Mouse (Mus musculus): ENCODE data around the gene Pde6h. TPM values are rescaled to one million over a fixed set of nuclear protein-coding genes. Genes with fewer than 3 reads are reported as not detected.
"Not testable (repeated sequence)": the region's sequence is repeated elsewhere in the genome, so short reads cannot be mapped to it uniquely, and the experiment has no call there.

The Pde6h gene
- polyA plus RNA-seq, 1 experiment from 2014 or later: not detected

DNA sequence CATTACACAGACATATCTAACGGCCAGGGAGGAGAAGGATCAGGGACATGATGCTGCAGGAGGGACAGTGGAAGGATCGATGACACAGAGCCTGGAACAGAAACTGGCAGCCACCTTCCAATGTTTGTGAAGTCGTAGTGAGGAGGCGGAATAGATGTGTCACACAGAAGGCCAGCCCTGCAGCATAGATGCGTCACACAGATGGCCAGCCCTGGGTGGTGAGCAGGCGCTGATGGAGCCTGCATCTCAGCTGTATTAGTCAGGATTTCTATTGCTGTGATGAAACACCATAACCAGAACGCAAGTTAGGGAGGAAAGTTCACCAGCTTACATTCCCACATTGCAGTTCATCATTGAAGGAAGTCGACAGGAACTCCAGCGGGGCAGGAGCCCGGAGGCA is 42.3 kb downstream of the Pde6h start:
- ATAC-seq (replicated peaks; ENCODE audit: low FRiP score) (no peak), DNase-seq (ENCODE audit: low spot score) (no peak)
- Histone ChIP-seq H3K4me1 (replicated peaks; ENCODE audit: control insufficient read depth, insufficient read depth, low read length) (no peaks in the 10 kb centered on the region), H3K36me3 (ENCODE audit: control insufficient read depth, insufficient read depth, low read length) (no peaks in the 10 kb centered on the region), H3K9ac (ENCODE audit: low read depth, low read length) (no peak overlapping the region), H3K4me2 (no peak overlapping the region), H3K27ac (ENCODE audit: low read depth, low read length) (no peak overlapping the region), H3K9me3 (ENCODE audit: control insufficient read depth, low read length) (no peaks in the 10 kb centered on the region), H3K4me3 (ENCODE audit: low read depth, low read length) (no peak overlapping the region), H3K27me3 (replicated peaks; ENCODE audit: control insufficient read depth, insufficient read depth, low read length) (no peaks in the 10 kb centered on the region)
- WGBS: 78% methylated on average over 10 of the region's 10 CpGs

DNA sequence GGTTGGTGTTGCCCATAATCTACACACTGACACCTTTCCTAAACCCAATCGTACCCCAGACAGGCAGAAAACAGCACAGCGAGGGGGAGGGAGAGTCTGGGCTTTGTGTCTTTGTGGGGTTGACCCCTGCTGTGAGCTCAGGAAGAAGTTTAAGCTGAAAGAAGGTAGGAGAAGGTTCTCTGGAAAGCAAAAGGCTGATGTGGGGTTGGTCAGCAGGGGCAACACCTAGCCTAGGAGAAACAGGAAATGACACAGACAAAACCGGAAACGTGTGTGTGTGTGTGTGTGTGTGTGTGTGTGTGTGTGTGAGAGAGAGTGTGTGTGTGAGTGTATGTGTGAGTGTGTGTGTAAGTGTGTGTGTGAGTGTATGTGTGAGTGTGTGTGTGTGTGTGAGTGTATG is 43.8 kb downstream of the Pde6h start:
- ATAC-seq (replicated peaks; ENCODE audit: low FRiP score) (no peak), DNase-seq (ENCODE audit: low spot score) (no peak)
- no peak overlapping the region for H3K4me2 ChIP-seq
- H3K36me3 ChIP-seq (ENCODE audit: control insufficient read depth, insufficient read depth, low read length): no peaks in the 10 kb centered on the region
- H3K9me3 ChIP-seq (ENCODE audit: control insufficient read depth, low read length): no peaks in the 10 kb centered on the region
- no peaks in the 10 kb centered on the region for H3K27me3 ChIP-seq (replicated peaks; ENCODE audit: control insufficient read depth, insufficient read depth, low read length)
- H3K9ac ChIP-seq (ENCODE audit: low read depth, low read length): no peak overlapping the region
- no peak overlapping the region for H3K4me3 ChIP-seq (ENCODE audit: low read depth, low read length)
- WGBS: 56% methylated on average over 4 of the region's 4 CpGs
- H3K27ac ChIP-seq (ENCODE audit: low read depth, low read length): no peak overlapping the region
- H3K4me1 ChIP-seq (replicated peaks; ENCODE audit: control insufficient read depth, insufficient read depth, low read length): no peaks in the 10 kb centered on the region

DNA sequence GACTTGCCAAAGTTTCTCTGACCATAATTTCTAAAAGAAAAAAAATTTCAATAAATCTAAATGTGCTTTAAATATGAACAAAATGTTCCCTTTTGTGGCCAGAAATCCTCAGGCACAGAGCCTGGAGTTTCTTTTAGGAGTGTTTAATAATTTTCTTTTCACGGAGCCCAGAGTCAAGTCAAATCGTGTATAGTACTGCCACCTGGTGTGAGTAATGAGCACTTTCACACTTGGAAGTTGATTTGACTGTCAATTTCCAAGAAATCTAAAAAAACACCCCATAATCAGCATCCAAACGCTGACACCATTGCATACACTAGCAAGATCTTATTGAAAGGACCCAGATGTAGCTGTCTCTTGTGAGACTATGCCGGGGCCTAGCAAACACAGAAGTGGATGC is 45.2 kb downstream of the Pde6h start:
- not testable (repeated sequence) for DNase-seq (ENCODE audit: low spot score); H3K4me2 ChIP-seq; H3K9me3 ChIP-seq (ENCODE audit: control insufficient read depth, low read length); H3K4me1 ChIP-seq (replicated peaks; ENCODE audit: control insufficient read depth, insufficient read depth, low read length); H3K9ac ChIP-seq (ENCODE audit: low read depth, low read length); ATAC-seq (replicated peaks; ENCODE audit: low FRiP score); H3K36me3 ChIP-seq (ENCODE audit: control insufficient read depth, insufficient read depth, low read length); H3K27me3 ChIP-seq (replicated peaks; ENCODE audit: control insufficient read depth, insufficient read depth, low read length); H3K4me3 ChIP-seq (ENCODE audit: low read depth, low read length); H3K27ac ChIP-seq (ENCODE audit: low read depth, low read length)
- 21% methylated on average over 3 of the region's 4 CpGs for WGBS

DNA sequence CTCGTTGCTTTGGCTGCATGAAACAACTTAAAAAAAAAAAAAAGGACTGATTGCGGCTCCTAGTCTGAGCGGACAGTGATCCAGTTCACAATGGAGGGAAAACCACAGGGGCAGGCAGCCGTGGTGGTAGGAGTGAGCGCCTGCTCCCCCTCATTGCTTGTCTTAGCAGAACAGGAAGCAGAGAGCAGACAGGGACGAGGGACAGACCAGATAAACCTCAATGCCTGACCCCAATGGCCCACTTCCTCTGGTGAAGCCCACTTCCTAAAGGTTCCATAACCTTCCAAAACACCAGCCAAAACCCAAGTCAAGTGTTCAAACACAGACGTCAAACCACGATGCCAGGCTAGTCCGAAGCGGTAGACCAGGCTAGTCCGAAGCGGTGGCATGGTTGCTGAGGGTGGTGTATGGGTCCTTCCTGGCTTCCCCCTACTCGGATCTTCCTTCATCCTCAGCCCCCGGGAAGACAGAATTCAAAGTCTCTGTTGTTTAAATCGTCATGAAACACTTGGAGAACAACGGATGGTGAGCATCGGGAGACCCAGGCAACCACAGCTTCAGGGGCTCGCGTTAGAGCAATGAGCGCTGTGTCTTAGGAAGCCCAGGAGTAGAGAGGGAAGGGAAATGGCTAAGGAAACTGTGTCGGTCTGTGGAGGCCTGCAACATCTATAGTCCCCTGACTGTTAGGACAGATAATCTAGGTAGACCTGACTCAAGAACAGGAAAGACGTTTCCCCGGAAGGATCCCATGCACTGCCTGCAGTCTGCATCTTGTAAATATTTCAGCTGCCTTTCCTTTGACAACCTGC is 55.8 kb downstream of the Pde6h start:
- H3K27ac ChIP-seq (ENCODE audit: low read depth, low read length): peak overlapping the region; percentile 47
- H3K4me3 ChIP-seq (ENCODE audit: low read depth, low read length): peak overlapping the region; percentile 14; the same call in 1 of the 2 replicates
- peak overlapping the region; percentile 53 for H3K4me2 ChIP-seq

DNA sequence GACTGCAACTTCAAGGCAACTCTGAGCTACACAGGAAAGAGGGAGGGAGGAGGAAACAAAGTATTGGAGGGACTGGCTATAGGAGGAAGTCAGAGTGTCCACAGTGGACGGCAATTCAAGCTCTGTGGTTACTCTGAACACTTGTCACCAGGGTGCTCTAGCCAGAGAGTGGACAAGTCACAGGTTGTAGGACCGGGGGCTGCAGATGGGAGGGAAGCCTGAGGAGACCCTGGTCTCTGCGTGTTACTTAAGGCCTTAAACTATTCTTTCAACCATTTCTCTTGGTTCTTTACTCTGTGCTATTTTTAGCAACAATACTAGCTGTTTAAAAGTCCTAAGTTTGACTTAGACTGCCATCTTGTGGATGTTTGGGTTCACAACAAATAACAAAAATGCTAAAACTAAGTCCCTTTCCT is 56.7 kb downstream of the Pde6h start:
- no peaks in the 10 kb centered on the region for H3K27me3 ChIP-seq (replicated peaks; ENCODE audit: control insufficient read depth, insufficient read depth, low read length)
- H3K4me3 ChIP-seq (ENCODE audit: low read depth, low read length): no peak overlapping the region
- peak; percentile 49 for DNase-seq (ENCODE audit: low spot score)
- H3K9ac ChIP-seq (ENCODE audit: low read depth, low read length): 0 out of 2 replicates have a peak overlapping the region, but pooled peaks have one; percentile 31
- peak overlapping the region; percentile 47 for H3K27ac ChIP-seq (ENCODE audit: low read depth, low read length)
- H3K4me1 ChIP-seq (replicated peaks; ENCODE audit: control insufficient read depth, insufficient read depth, low read length): peaks cover 11% of the 10 kb centered on the region
- H3K9me3 ChIP-seq (ENCODE audit: control insufficient read depth, low read length): no peaks in the 10 kb centered on the region
- peak overlapping the region; percentile 53 for H3K4me2 ChIP-seq
- no peaks in the 10 kb centered on the region for H3K36me3 ChIP-seq (ENCODE audit: control insufficient read depth, insufficient read depth, low read length)
- WGBS: 15% methylated on average over 3 of the region's 3 CpGs
- ATAC-seq (replicated peaks; ENCODE audit: low FRiP score): peak; percentile 68

More for the DNA sequence above, 55.8 kb downstream of the Pde6h start:
- Histone ChIP-seq H3K36me3 (ENCODE audit: control insufficient read depth, insufficient read depth, low read length) (no peaks in the 10 kb centered on the region), H3K9me3 (ENCODE audit: control insufficient read depth, low read length) (no peaks in the 10 kb centered on the region), H3K27me3 (replicated peaks; ENCODE audit: control insufficient read depth, insufficient read depth, low read length) (no peaks in the 10 kb centered on the region), H3K9ac (ENCODE audit: low read depth, low read length) (peak overlapping the region; percentile 32; the same call in 1 of the 2 replicates), H3K4me1 (replicated peaks; ENCODE audit: control insufficient read depth, insufficient read depth, low read length) (peaks cover 11% of the 10 kb centered on the region)
- ATAC-seq (replicated peaks; ENCODE audit: low FRiP score) (peak; percentile 71), DNase-seq (ENCODE audit: low spot score) (peak; percentile 46)
- 40% methylated on average over 23 of the region's 23 CpGs for WGBS

DNA sequence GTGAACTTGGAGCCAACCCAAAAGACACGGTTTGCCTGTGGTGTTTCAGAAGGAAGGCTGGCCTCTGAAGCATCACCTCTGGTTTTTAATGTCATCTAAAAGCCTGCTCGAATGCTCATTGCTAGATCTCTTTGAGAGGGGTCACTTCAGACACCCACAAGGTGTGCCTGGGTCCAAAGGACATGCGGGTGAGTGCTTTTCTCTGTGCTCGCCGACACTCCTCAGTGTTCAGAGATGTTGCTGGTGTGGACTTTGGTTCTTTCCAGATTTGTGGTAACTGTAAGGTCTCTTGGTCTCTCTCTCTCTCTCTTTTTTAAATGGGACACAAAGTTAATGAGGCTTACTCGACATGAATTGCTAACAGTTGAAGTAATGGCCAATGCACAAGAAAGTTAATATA is 58.9 kb downstream of the Pde6h start:
- 83% methylated on average over 6 of the region's 6 CpGs for WGBS
- ATAC-seq (replicated peaks; ENCODE audit: low FRiP score) (no peak), DNase-seq (ENCODE audit: low spot score) (no peak)
- Histone ChIP-seq H3K36me3 (ENCODE audit: control insufficient read depth, insufficient read depth, low read length) (no peaks in the 10 kb centered on the region), H3K27me3 (replicated peaks; ENCODE audit: control insufficient read depth, insufficient read depth, low read length) (no peaks in the 10 kb centered on the region), H3K4me2 (no peak overlapping the region), H3K27ac (ENCODE audit: low read depth, low read length) (no peak overlapping the region), H3K4me1 (replicated peaks; ENCODE audit: control insufficient read depth, insufficient read depth, low read length) (peaks cover 11% of the 10 kb centered on the region), H3K9me3 (ENCODE audit: control insufficient read depth, low read length) (no peaks in the 10 kb centered on the region), H3K4me3 (ENCODE audit: low read depth, low read length) (no peak overlapping the region), H3K9ac (ENCODE audit: low read depth, low read length) (no peak overlapping the region)

DNA sequence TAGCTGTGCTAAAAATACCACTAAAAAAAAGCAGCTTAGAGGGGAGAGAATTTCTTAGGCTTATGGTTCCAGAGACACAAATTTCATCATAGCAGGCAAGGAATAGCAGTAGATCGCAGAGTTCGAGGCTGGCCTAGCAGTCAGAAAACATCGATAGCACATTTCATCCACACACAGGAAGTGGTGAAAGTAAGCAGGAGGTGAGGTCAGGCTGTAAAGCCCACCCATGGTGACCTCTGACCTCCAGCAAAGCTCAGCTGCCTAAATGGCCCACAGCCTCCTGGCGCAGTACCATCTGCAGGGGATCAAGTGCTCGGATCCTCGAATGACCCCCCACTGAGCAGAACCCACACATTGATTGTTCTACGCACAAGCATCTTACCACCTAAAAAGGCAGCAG is 59.6 kb downstream of the Pde6h start:
- no peak overlapping the region for H3K4me3 ChIP-seq (ENCODE audit: low read depth, low read length)
- no peaks in the 10 kb centered on the region for H3K27me3 ChIP-seq (replicated peaks; ENCODE audit: control insufficient read depth, insufficient read depth, low read length)
- H3K9ac ChIP-seq (ENCODE audit: low read depth, low read length): no peak overlapping the region
- H3K4me2 ChIP-seq: no peak overlapping the region
- no peak overlapping the region for H3K27ac ChIP-seq (ENCODE audit: low read depth, low read length)
- 78% methylated on average over 7 of the region's 7 CpGs for WGBS
- DNase-seq (ENCODE audit: low spot score) (no peak), ATAC-seq (replicated peaks; ENCODE audit: low FRiP score) (no peak)
- H3K36me3 ChIP-seq (ENCODE audit: control insufficient read depth, insufficient read depth, low read length): no peaks in the 10 kb centered on the region
- no peaks in the 10 kb centered on the region for H3K9me3 ChIP-seq (ENCODE audit: control insufficient read depth, low read length)
- H3K4me1 ChIP-seq (replicated peaks; ENCODE audit: control insufficient read depth, insufficient read depth, low read length): peaks cover 11% of the 10 kb centered on the region

DNA sequence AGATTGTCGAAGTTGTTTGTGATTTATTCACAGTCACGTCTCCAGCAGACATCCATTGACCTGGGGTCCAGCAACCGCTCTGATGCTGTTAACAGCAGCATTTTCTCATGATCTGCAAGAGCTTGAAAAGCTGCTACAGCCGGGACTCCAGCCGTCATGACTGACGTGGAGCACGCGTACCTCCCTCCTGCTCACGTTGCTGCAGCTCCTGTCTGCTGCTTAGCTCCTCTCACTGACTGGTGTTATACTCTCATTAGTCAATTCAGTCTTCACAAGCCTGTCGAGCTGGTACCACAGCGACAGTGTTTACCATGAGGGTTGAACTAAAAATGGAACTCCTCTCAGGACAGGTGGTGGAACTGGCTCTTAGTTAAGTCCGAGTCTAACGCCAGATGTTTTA is 62.4 kb downstream of the Pde6h start:
- Histone ChIP-seq H3K4me3 (ENCODE audit: low read depth, low read length) (no peak overlapping the region), H3K4me2 (no peak overlapping the region), H3K9me3 (ENCODE audit: control insufficient read depth, low read length) (no peaks in the 10 kb centered on the region), H3K27me3 (replicated peaks; ENCODE audit: control insufficient read depth, insufficient read depth, low read length) (no peaks in the 10 kb centered on the region), H3K27ac (ENCODE audit: low read depth, low read length) (no peak overlapping the region), H3K4me1 (replicated peaks; ENCODE audit: control insufficient read depth, insufficient read depth, low read length) (no peaks in the 10 kb centered on the region), H3K36me3 (ENCODE audit: control insufficient read depth, insufficient read depth, low read length) (no peaks in the 10 kb centered on the region), H3K9ac (ENCODE audit: low read depth, low read length) (no peak overlapping the region)
- DNase-seq (ENCODE audit: low spot score) (no peak), ATAC-seq (replicated peaks; ENCODE audit: low FRiP score) (no peak)
- 61% methylated on average over 13 of the region's 13 CpGs for WGBS

DNA sequence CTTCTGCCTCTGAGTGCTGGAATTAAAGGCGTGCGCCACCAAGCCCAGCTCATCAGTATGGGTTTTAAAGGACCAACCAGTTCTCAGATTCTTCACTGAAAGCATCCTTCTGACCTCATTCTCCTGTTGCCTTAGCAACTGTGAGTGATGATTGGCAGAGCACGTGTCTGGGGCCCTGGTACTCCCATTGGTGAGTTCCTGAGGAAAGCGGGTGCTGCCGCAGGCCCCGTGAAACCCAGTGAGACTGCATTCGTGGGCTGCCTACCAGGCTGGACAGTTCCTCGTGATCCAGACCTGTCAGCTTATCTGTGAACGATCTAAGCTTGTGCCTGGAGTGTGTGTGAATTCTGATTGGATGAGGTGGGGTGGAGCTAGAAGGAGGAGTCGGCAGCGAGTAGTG is 63.1 kb downstream of the Pde6h start:
- no peak overlapping the region for H3K4me2 ChIP-seq

More for the DNA sequence above, 63.1 kb downstream of the Pde6h start:
- no peak for ATAC-seq (replicated peaks; ENCODE audit: low FRiP score)
- Histone ChIP-seq H3K9me3 (ENCODE audit: control insufficient read depth, low read length) (no peaks in the 10 kb centered on the region), H3K27me3 (replicated peaks; ENCODE audit: control insufficient read depth, insufficient read depth, low read length) (no peaks in the 10 kb centered on the region), H3K4me3 (ENCODE audit: low read depth, low read length) (no peak overlapping the region), H3K4me1 (replicated peaks; ENCODE audit: control insufficient read depth, insufficient read depth, low read length) (no peaks in the 10 kb centered on the region), H3K27ac (ENCODE audit: low read depth, low read length) (no peak overlapping the region), H3K36me3 (ENCODE audit: control insufficient read depth, insufficient read depth, low read length) (no peaks in the 10 kb centered on the region), H3K9ac (ENCODE audit: low read depth, low read length) (no peak overlapping the region)
- no peak for DNase-seq (ENCODE audit: low spot score)
- WGBS: 65% methylated on average over 11 of the region's 11 CpGs

Measured in liver, embryonic 11.5 days (tissue).